Mouse (Mus musculus): ENCODE measurements around the gene Fbxo31. TPM values are rescaled to one million over a fixed set of nuclear protein-coding genes. Genes with fewer than 3 reads are reported as not detected.

Gene Fbxo31
- polyA plus RNA-seq, 1 experiment from 2014 or later: 5.6 TPM

DNA sequence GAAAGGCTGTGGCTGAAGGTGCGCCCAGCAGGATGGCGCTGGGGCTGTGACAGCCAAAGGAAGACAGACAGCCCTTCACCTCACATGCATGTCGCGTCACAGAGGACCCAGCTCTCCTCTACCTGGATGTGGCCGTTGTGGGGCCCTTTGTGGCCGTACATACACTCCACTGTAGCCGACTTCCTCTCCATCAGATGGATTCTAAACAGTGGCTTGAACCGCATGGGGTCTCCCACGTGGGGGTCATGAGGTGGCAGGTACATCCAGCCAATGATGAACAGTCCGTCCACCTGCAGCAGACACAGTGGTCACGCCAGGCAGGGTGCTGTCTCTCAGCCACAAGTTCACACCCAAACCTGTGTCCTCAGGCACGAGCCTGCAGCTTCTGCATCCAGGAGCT lies 18.8 kb downstream of the Fbxo31 start:
- no peak for ATAC-seq

DNA sequence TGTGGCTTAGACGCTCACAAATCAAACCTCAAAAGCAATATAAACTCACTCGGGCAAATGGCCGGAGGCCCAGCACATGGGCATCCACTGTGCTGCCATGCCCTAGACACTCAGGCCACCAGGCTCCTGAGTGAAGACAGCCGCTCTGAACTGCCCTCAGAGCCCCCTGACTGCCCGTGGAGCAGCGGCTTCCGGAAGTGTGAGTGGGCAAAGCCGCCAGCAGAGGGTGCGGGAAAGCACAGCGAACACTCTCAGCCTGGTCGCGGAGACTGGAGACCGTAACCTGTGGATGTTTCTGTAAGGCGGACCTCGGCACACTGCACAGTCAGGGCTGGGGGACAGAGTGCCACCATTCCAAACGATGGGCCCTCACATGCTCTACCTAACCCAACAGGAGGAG lies 20.1 kb downstream of the Fbxo31 start:
- no peaks in the 10 kb centered on the region for H3K9me3 ChIP-seq (ENCODE audit: control insufficient read depth)
- no peaks in the 10 kb centered on the region for H3K4me1 ChIP-seq (replicated peaks; ENCODE audit: control insufficient read depth, insufficient read depth, low read length)
- peaks cover 37% of the 10 kb centered on the region for H3K36me3 ChIP-seq (ENCODE audit: control insufficient read depth, insufficient read depth)
- peak; percentile 14; the same call in 1 of the 2 replicates for TF ChIP-seq CTCF (IDR thresholded peaks at IDR 0.05; ENCODE audit: low read depth)
- H3K9ac ChIP-seq (ENCODE audit: low read depth, low read length): no peak overlapping the region
- H3K27me3 ChIP-seq (replicated peaks; ENCODE audit: control insufficient read depth, insufficient read depth, low read length): no peaks in the 10 kb centered on the region
- H3K4me2 ChIP-seq (replicated peaks; ENCODE audit: low read depth): no peak overlapping the region
- ATAC-seq: no peak
- no peak overlapping the region for H3K4me3 ChIP-seq (ENCODE audit: low read depth, low read length)
- WGBS: 88% methylated on average over 16 of the region's 16 CpGs
- H3K27ac ChIP-seq (ENCODE audit: low read depth, low read length): no peak overlapping the region

More for the DNA sequence above, 18.8 kb downstream of the Fbxo31 start:
- Histone ChIP-seq H3K4me2 (replicated peaks; ENCODE audit: low read depth) (no peak overlapping the region), H3K9ac (ENCODE audit: low read depth, low read length) (no peak overlapping the region), H3K4me1 (replicated peaks; ENCODE audit: control insufficient read depth, insufficient read depth, low read length) (no peaks in the 10 kb centered on the region), H3K27ac (ENCODE audit: low read depth, low read length) (no peak overlapping the region), H3K4me3 (ENCODE audit: low read depth, low read length) (no peak overlapping the region), H3K36me3 (ENCODE audit: control insufficient read depth, insufficient read depth) (peaks cover 24% of the 10 kb centered on the region; the same call in 1 of the 2 replicates), H3K9me3 (ENCODE audit: control insufficient read depth) (no peaks in the 10 kb centered on the region), H3K27me3 (replicated peaks; ENCODE audit: control insufficient read depth, insufficient read depth, low read length) (no peaks in the 10 kb centered on the region)
- 88% methylated on average over 12 of the region's 12 CpGs for WGBS
- TF ChIP-seq CTCF (IDR thresholded peaks at IDR 0.05; ENCODE audit: low read depth): no peak

DNA sequence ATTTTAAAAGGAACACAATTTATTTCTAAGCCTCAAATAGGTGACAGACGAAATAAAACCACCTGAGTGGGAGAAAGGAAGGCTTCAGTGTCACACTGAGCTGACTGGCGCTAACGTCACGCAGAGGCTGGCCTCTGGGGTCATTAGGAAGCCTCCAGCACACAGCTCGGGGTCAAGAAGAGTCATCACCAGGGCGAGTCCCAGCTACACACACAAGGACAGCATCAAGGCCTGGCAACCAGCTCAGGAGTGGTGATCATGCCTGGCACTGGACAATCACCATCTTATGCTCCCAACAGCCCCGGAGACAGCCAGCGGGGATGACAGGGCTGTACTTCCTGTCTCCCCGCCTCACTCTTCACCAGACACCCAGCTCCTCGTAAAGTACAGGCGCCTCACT lies 20.9 kb downstream of the Fbxo31 start:
- no peak overlapping the region for H3K27ac ChIP-seq (ENCODE audit: low read depth, low read length)
- H3K4me1 ChIP-seq (replicated peaks; ENCODE audit: control insufficient read depth, insufficient read depth, low read length): no peaks in the 10 kb centered on the region
- no peak for TF ChIP-seq CTCF (IDR thresholded peaks at IDR 0.05; ENCODE audit: low read depth)
- ATAC-seq: no peak
- H3K27me3 ChIP-seq (replicated peaks; ENCODE audit: control insufficient read depth, insufficient read depth, low read length): no peaks in the 10 kb centered on the region
- H3K9ac ChIP-seq (ENCODE audit: low read depth, low read length): no peak overlapping the region
- H3K4me2 ChIP-seq (replicated peaks; ENCODE audit: low read depth): no peak overlapping the region
- 81% methylated on average over 11 of the region's 11 CpGs for WGBS
- H3K9me3 ChIP-seq (ENCODE audit: control insufficient read depth): no peaks in the 10 kb centered on the region
- H3K36me3 ChIP-seq (ENCODE audit: control insufficient read depth, insufficient read depth): peaks cover 43% of the 10 kb centered on the region
- no peak overlapping the region for H3K4me3 ChIP-seq (ENCODE audit: low read depth, low read length)

- WGBS: 90% methylated on average over 32 of the region's 32 CpGs
- Histone ChIP-seq H3K27me3 (replicated peaks; ENCODE audit: control insufficient read depth, insufficient read depth, low read length) (no peaks in the 10 kb centered on the region), H3K4me1 (replicated peaks; ENCODE audit: control insufficient read depth, insufficient read depth, low read length) (no peaks in the 10 kb centered on the region), H3K4me2 (replicated peaks; ENCODE audit: low read depth) (no peak overlapping the region), H3K27ac (ENCODE audit: low read depth, low read length) (no peak overlapping the region), H3K9ac (ENCODE audit: low read depth, low read length) (no peak overlapping the region), H3K9me3 (ENCODE audit: control insufficient read depth) (no peaks in the 10 kb centered on the region), H3K4me3 (ENCODE audit: low read depth, low read length) (no peak overlapping the region), H3K36me3 (ENCODE audit: control insufficient read depth, insufficient read depth) (peaks cover 35% of the 10 kb centered on the region)
- TF ChIP-seq CTCF (IDR thresholded peaks at IDR 0.05; ENCODE audit: low read depth): no peak
- no peak for ATAC-seq
Observed at GRCm38 (mm10) chr8:121553831-121554475, 24.7 kb downstream of the Fbxo31 start.

- Histone ChIP-seq H3K9me3 (ENCODE audit: control insufficient read depth) (no peaks in the 10 kb centered on the region), H3K9ac (ENCODE audit: low read depth, low read length) (no peak overlapping the region), H3K4me1 (replicated peaks; ENCODE audit: control insufficient read depth, insufficient read depth, low read length) (no peaks in the 10 kb centered on the region), H3K4me3 (ENCODE audit: low read depth, low read length) (no peak overlapping the region), H3K4me2 (replicated peaks; ENCODE audit: low read depth) (no peak overlapping the region), H3K36me3 (ENCODE audit: control insufficient read depth, insufficient read depth) (peaks cover 30% of the 10 kb centered on the region), H3K27me3 (replicated peaks; ENCODE audit: control insufficient read depth, insufficient read depth, low read length) (no peaks in the 10 kb centered on the region), H3K27ac (ENCODE audit: low read depth, low read length) (no peak overlapping the region)
- WGBS: 80% methylated on average over 9 of the region's 9 CpGs
- ATAC-seq: no peak
- TF ChIP-seq CTCF (IDR thresholded peaks at IDR 0.05; ENCODE audit: low read depth): no peak
Observed at GRCm38 (mm10) chr8:121552506-121552905, 26.1 kb downstream of the Fbxo31 start.

- H3K9me3 ChIP-seq (ENCODE audit: control insufficient read depth): no peaks in the 10 kb centered on the region
- no peaks in the 10 kb centered on the region for H3K4me1 ChIP-seq (replicated peaks; ENCODE audit: control insufficient read depth, insufficient read depth, low read length)
- ATAC-seq: no peak
- H3K9ac ChIP-seq (ENCODE audit: low read depth, low read length): no peak overlapping the region
- no peaks in the 10 kb centered on the region for H3K27me3 ChIP-seq (replicated peaks; ENCODE audit: control insufficient read depth, insufficient read depth, low read length)
- no peak overlapping the region for H3K4me3 ChIP-seq (ENCODE audit: low read depth, low read length)
- WGBS: 60% methylated on average over 24 of the region's 24 CpGs
- H3K27ac ChIP-seq (ENCODE audit: low read depth, low read length): no peak overlapping the region
- H3K36me3 ChIP-seq (ENCODE audit: control insufficient read depth, insufficient read depth): peaks cover 30% of the 10 kb centered on the region
- no peak overlapping the region for H3K4me2 ChIP-seq (replicated peaks; ENCODE audit: low read depth)
- TF ChIP-seq CTCF (IDR thresholded peaks at IDR 0.05; ENCODE audit: low read depth): no peak
Observed at GRCm38 (mm10) chr8:121551065-121551985, 27.3 kb downstream of the Fbxo31 start.

All from intestine, postnatal 0 days (tissue).